Mouse (Mus musculus) liver, adult (tissue): Measurements from ENCODE around the gene Elf4.

Source experiments
- GATA4 ChIP-seq: IDR thresholded peaks from 2 replicates; pipeline ENCODE4 v1.6.1; 2014; ENCODE audit warnings: mild to moderate bottlenecking, low read length; ENCODE audit not compliant: insufficient replicate concordance

Elf4 gene

GRCm38 (mm10) chrX:48452931-48453673 lies 9.8 kb downstream of the Elf4 start:
- no peak for TF ChIP-seq GATA4

- TF ChIP-seq GATA4: no peak
Observed at GRCm38 (mm10) chrX:48452231-48452890, 10.6 kb downstream of the Elf4 start.

GRCm38 (mm10) chrX:48449646-48450045 lies 13.3 kb downstream of the Elf4 start:
- TF ChIP-seq GATA4: no peak

DNA sequence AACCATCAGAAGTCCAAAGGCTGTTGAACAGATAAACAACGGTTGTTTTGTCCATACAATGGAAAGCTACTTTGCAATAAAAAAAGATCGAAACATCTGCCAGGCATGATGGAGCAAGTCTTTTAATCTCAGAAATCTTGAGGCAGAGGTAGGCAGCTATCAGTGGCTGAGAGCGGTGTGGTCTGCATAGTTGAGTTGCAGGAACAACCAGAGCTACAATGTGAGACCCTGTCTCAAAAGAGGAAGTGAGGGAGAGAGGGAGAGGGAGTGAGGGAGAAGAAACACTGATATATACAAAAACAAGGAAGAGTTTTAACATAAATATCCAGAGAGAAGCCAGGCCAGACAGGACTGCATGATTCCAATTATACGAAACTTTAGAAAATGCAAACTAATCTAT lies 18.3 kb downstream of the Elf4 start:
- TF ChIP-seq GATA4: no peak

GRCm38 (mm10) chrX:48441954-48442353 lies 21.0 kb downstream of the Elf4 start:
- no peak for TF ChIP-seq GATA4

DNA sequence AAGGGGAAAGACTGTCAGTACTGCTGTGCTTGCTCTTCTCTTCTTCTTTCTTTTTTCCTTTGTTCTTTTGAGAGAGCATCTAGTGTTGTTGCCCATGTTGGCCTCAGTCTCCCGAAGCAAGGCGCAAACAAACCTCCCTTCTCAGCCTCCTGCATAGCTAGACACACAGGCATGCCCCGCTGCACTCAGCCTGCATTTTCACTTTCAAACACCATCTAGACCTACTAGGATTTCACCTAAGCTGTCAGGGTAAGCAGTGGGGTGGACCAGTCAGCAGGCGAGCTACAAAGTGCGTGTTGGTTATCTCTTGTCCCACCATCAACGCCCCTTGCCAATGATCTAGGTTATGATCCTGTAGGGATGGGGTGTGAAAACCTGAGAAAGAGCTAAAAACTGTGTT lies 21.4 kb downstream of the Elf4 start:
- no peak for TF ChIP-seq GATA4

GRCm38 (mm10) chrX:48439036-48439435 lies 23.9 kb downstream of the Elf4 start:
- TF ChIP-seq GATA4: no peak

- no peak for TF ChIP-seq GATA4
Observed at GRCm38 (mm10) chrX:48435477-48435900, 27.4 kb downstream of the Elf4 start.

GRCm38 (mm10) chrX:48434251-48434650 lies 28.7 kb downstream of the Elf4 start:
- no peak for TF ChIP-seq GATA4

- no peak for TF ChIP-seq GATA4
Observed at GRCm38 (mm10) chrX:48433527-48433899, 29.4 kb downstream of the Elf4 start.

- no peak for TF ChIP-seq GATA4
Observed at GRCm38 (mm10) chrX:48432599-48433526, 30.1 kb downstream of the Elf4 start.

GRCm38 (mm10) chrX:48429538-48429937 lies 33.4 kb downstream of the Elf4 start:
- no peak for TF ChIP-seq GATA4

DNA sequence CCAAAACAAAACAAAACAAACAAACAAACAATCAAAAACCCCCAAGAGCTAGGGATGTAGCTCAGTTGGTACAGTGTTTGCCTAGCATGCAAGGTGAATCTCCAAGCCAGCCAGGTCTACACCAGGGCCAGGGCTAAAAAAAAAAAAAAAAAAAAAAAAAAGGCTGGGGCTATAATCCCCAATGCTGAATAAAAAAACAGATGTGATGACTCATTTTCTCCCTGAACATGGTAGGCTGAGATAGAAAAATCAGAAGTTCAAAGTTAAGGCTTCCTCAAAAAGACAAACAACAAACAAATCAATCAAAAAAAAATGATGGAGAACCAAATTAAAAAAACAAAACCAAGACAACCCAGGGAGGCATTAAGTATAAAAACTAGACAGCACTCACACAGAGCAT lies 33.8 kb downstream of the Elf4 start:
- no peak for TF ChIP-seq GATA4

- no peak for TF ChIP-seq GATA4
Observed at GRCm38 (mm10) chrX:48428642-48429041, 34.3 kb downstream of the Elf4 start.

DNA sequence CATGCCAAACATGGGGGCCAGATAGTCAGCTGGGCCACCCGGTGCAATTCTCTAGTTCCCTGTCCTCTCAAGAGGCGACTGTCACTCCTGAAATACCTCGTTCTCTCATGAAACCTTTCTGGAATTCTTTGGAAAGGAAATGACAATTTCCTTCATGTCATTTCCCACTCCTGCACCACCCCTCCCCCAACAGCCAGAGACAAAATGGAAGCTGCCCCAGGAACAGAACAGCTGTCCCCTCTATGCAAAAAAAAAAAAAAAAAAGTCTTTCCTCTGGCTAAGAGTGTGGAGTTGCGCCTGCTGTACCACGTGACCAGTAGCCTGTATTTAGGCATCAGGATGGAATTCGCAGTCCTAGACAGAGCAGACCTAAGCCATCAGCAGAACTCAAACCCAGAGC lies 34.7 kb downstream of the Elf4 start:
- TF ChIP-seq GATA4: no peak

GRCm38 (mm10) chrX:48425280-48425679 lies 37.7 kb downstream of the Elf4 start:
- TF ChIP-seq GATA4: no peak
